Mouse (Mus musculus) hindbrain, embryonic 12.5 days (tissue): ENCODE data around the gene Spink2. TPM values are rescaled to one million over a fixed set of nuclear protein-coding genes. Genes with fewer than 3 reads are reported as not detected.
"Not testable (repeated sequence)": the region's sequence is repeated elsewhere in the genome, so short reads cannot be mapped to it uniquely, and the experiment has no call there.

Source experiments
- ATAC-seq: fragments of 200-750 bp; cut with Nextera tagmentation; 2 replicates; pipeline ENCODE4 v1.8.0; 2017; ENCODE audit warnings: moderate TSS enrichment; ENCODE audit not compliant: low FRiP score
- H3K27ac ChIP-seq: fragments of 300-500 bp; sonication (generic); 2 replicates; pipeline ENCODE4 v1.5.1; 2016; ENCODE audit warnings: mild to moderate bottlenecking
- H3K27me3 ChIP-seq: fragments of 300-500 bp; sonication (generic); 2 replicates; pipeline ENCODE4 v1.6.1; 2016; ENCODE audit warnings: mild to moderate bottlenecking
- H3K36me3 ChIP-seq: fragments of 300-500 bp; sonication (generic); 2 replicates; pipeline ENCODE4 v1.6.1; 2016; ENCODE audit warnings: mild to moderate bottlenecking
- H3K4me1 ChIP-seq: fragments of 300-500 bp; sonication (generic); 2 replicates; pipeline ENCODE4 v1.6.1; 2016
- H3K4me2 ChIP-seq: fragments of 300-500 bp; sonication (generic); replicated peaks from 2 replicates; pipeline ENCODE4 v1.6.1; 2016; ENCODE audit warnings: mild to moderate bottlenecking
- H3K4me3 ChIP-seq: fragments of 300-500 bp; sonication (generic); 2 replicates; pipeline ENCODE4 v1.5.1; 2016; ENCODE audit warnings: mild to moderate bottlenecking
- H3K9ac ChIP-seq: fragments of 300-500 bp; sonication (generic); 2 replicates; pipeline ENCODE4 v1.6.1; 2016; ENCODE audit warnings: mild to moderate bottlenecking, moderate library complexity
- H3K9me3 ChIP-seq: fragments of 300-500 bp; sonication (generic); replicated peaks from 2 replicates; pipeline ENCODE4 v1.6.1; 2016; ENCODE audit warnings: mild to moderate bottlenecking
- WGBS: fragments of 180-500 bp; shearing (Covaris S2); methylation state at CpG from one replicate; pipeline ENCODE4 v1.1.7; 2016; 5-methylcytosine and 5-hydroxymethylcytosine counted together
- polyA plus RNA-seq: library from polyadenylated mRNA; unstranded; fragments of >200 nt; fragmentation: Nextera tagmentation; extraction: Ambion mirVana; gene quantifications from 2 replicates; pipeline ENCODE4 v1.2.1, GENCODE M21; 2016

Spink2 gene
- polyA plus RNA-seq, 1 experiment from 2014 or later: 1.5 TPM

DNA sequence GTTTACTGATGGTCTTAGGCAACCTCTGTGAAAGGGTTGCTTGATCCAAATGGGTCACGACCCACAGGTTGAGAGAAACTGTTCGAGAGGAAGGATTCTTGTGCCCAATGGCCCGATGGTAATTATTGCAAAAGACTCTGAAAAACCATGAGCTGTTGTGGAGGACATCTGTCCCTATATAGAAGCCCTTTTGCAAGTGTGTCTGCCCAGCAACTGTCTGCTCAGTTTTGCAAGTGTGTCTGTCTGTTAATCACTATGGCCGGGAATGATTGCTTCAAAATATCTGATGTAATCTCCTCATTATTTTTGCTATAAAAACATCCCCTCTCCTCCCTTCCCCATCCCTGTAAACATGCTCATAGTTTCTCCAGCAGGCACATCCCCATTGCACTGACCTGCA lies 20.2 kb downstream of the Spink2 start:
- WGBS: 88% methylated on average over 4 of the region's 4 CpGs
- no peaks in the 10 kb centered on the region for H3K4me1 ChIP-seq
- H3K27ac ChIP-seq: no peak overlapping the region
- no peak overlapping the region for H3K4me2 ChIP-seq
- no peaks in the 10 kb centered on the region for H3K27me3 ChIP-seq
- H3K4me3 ChIP-seq: no peak overlapping the region
- H3K9ac ChIP-seq: no peak overlapping the region
- H3K9me3 ChIP-seq: peaks cover 9% of the 10 kb centered on the region
- H3K36me3 ChIP-seq: no peaks in the 10 kb centered on the region
- no peak for ATAC-seq

DNA sequence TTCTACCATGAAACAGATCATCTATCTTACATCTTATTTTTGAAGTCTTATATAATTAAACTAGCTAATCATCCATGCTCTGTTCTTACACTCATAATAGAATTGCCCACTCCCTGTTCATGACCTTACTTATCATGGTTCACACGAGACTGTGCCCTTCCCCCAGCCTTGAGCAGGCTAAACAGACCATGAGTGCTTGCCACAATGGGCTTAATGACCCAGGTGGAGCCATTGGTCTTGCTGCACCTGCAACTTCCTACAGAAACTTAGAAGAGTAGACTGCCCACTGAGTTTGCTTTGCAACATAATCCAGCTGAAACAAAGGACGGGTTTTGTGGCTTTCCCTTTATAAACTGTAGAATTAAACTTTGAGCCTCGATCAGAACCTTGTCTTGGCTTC lies 22.5 kb downstream of the Spink2 start:
- Histone ChIP-seq H3K27ac (no peak overlapping the region), H3K9me3 (peaks cover 9% of the 10 kb centered on the region), H3K36me3 (no peaks in the 10 kb centered on the region), H3K27me3 (no peaks in the 10 kb centered on the region), H3K9ac (no peak overlapping the region), H3K4me3 (no peak overlapping the region), H3K4me2 (no peak overlapping the region), H3K4me1 (no peaks in the 10 kb centered on the region)
- ATAC-seq: no peak
- 48% methylated on average over 3 of the region's 3 CpGs for WGBS

DNA sequence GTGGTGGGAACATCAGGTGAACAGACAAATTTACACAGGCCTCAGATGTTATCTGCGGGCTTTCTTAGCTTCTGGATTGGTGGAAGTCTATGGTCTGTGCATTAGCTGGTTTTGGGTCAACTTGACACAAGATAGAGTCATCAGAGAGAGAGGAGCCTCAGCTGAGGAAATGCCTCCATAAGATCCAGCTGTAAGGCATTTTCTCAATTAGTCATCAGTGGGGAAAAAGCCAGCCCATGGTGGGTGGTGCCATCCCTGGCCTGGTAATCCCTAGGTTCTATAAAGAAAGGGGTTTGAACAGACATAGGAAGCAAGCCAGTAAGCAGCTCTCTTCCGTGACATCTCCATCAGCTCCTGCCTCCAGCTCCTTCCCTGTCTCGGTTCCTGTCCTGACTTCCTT lies 25.9 kb downstream of the Spink2 start:
- H3K4me2 ChIP-seq: no peak overlapping the region
- H3K27me3 ChIP-seq: no peaks in the 10 kb centered on the region
- H3K36me3 ChIP-seq: no peaks in the 10 kb centered on the region
- ATAC-seq: no peak
- H3K27ac ChIP-seq: no peak overlapping the region
- no peaks in the 10 kb centered on the region for H3K4me1 ChIP-seq
- WGBS: 91% methylated on average over 3 of the region's 3 CpGs
- no peak overlapping the region for H3K4me3 ChIP-seq
- H3K9me3 ChIP-seq: peaks cover 9% of the 10 kb centered on the region
- H3K9ac ChIP-seq: no peak overlapping the region

DNA sequence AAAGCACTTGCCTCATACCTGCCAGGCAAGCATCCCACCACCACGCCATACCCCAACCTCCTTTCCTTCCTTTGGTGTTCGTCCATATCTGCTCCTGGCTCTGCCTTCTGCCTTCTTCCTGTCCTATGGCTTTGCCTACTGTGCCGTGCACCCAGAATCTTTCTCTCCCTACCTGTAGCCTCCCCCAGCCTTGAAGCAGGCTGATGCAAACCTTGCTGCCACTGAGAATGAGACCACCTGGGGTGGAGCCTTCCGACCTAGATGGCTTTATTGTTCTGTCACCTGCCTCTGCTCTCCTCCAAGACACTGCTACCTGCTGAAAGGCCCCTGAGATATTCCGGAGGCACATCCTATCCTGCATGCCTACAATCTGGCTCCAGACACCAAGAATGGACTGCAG lies 27.4 kb downstream of the Spink2 start:
- not testable (repeated sequence) for ATAC-seq, H3K36me3 ChIP-seq, H3K27me3 ChIP-seq, H3K27ac ChIP-seq, H3K4me1 ChIP-seq, H3K9ac ChIP-seq, H3K9me3 ChIP-seq, H3K4me2 ChIP-seq, H3K4me3 ChIP-seq
- 70% methylated on average over 5 of the region's 5 CpGs for WGBS

DNA sequence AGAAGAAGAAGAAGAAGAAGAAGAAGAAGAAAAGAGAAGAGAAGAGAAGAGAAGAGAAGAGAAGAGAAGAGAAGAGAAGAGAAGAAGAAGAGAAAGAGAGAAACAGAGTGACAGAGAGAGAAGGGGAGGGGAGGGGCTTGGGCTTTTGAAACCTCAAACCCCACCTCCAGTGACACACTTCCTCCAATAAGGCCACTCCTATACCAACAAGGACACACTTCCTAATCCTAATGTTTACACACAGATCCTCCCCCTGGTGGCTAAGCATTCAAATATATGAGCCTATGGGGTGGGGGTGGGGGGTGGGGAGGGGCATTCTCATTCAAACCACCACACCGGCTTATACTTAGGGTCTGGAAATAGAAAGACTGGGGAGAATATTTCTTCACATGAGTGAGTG lies 27.9 kb downstream of the Spink2 start:
- no peaks in the 10 kb centered on the region for H3K27me3 ChIP-seq
- no peak overlapping the region for H3K27ac ChIP-seq
- no peak overlapping the region for H3K4me2 ChIP-seq
- no peaks in the 10 kb centered on the region for H3K4me1 ChIP-seq
- peaks cover 6% of the 10 kb centered on the region; the same call in 1 of the 2 replicates for H3K9me3 ChIP-seq
- no peak for ATAC-seq
- H3K4me3 ChIP-seq: no peak overlapping the region
- H3K36me3 ChIP-seq: no peaks in the 10 kb centered on the region
- no peak overlapping the region for H3K9ac ChIP-seq
- 36% methylated on average over 1 of the region's 1 CpGs for WGBS

DNA sequence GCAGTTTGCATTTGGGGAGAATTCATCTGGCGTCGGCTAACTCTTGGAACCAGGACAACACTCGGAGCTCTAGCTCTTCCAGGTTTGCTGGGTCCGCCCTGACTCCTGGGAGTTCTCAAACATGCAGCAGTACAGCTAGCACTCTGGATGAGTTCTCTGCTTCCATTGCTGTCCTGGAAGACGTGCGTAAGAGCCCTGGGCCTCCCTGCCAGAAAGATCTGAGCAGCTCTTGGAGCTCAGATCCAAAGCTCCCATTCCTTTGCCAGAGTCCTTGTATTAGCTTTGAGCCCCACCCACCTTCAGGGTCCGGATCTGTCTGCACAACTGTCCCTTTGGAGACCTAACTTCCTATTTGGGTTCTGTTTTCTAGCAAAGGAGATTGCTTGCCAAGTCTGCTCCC lies 29.8 kb downstream of the Spink2 start:
- no peak for ATAC-seq
- Histone ChIP-seq H3K4me1 (no peaks in the 10 kb centered on the region), H3K9me3 (no peaks in the 10 kb centered on the region), H3K9ac (no peak overlapping the region), H3K36me3 (no peaks in the 10 kb centered on the region), H3K4me3 (no peak overlapping the region), H3K27ac (no peak overlapping the region), H3K4me2 (no peak overlapping the region), H3K27me3 (no peaks in the 10 kb centered on the region)
- WGBS: 83% methylated on average over 7 of the region's 7 CpGs

DNA sequence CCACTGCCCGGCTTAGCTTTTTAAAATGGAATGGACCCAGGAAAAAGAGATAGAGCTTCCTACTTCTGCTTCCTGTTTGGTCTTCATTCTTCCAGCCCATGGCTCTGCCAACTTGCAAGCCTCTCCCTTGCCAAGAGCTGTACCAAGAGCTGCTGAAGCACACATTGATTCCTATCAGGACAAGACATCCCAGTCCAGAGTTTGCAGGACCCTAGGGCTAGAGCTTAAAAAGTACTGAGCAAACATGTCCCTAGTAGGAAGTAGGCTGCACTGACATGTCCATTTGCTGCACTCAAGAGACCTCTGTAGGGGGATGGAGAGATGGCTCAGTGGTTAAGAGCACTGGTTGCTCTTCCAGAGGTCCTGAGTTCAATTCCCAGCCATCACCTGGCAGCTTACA lies 32.3 kb downstream of the Spink2 start:
- Histone ChIP-seq H3K4me2 (no peak overlapping the region), H3K4me1 (no peaks in the 10 kb centered on the region), H3K27me3 (no peaks in the 10 kb centered on the region), H3K9me3 (no peaks in the 10 kb centered on the region), H3K4me3 (no peak overlapping the region), H3K9ac (no peak overlapping the region), H3K27ac (no peak overlapping the region), H3K36me3 (no peaks in the 10 kb centered on the region)
- WGBS: 90% methylated on average over 1 of the region's 1 CpGs
- no peak for ATAC-seq

DNA sequence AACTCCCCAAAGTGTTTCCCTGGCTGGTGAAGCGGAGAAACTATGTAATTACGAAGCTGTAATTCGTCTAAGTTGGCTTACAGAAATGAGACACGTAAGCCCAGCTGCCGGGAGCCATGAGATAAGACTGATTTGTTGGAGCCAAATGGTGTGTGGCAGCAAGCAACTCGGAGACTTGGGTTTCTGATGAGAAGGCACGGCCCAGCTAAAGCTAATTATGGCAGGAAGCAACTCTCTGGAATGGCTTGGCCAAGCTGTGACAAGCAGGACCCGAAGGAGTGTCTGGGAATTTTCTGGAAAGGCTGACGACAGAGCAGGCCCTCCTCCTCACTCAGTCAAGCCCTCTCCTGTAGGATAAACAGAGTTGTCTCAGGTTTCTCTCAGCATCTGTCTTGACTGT lies 33.3 kb downstream of the Spink2 start:
- Histone ChIP-seq H3K4me3 (no peak overlapping the region), H3K27me3 (no peaks in the 10 kb centered on the region), H3K9me3 (no peaks in the 10 kb centered on the region), H3K27ac (no peak overlapping the region), H3K4me1 (no peaks in the 10 kb centered on the region), H3K36me3 (no peaks in the 10 kb centered on the region), H3K9ac (no peak overlapping the region), H3K4me2 (no peak overlapping the region)
- ATAC-seq: no peak
- 70% methylated on average over 9 of the region's 9 CpGs for WGBS

DNA sequence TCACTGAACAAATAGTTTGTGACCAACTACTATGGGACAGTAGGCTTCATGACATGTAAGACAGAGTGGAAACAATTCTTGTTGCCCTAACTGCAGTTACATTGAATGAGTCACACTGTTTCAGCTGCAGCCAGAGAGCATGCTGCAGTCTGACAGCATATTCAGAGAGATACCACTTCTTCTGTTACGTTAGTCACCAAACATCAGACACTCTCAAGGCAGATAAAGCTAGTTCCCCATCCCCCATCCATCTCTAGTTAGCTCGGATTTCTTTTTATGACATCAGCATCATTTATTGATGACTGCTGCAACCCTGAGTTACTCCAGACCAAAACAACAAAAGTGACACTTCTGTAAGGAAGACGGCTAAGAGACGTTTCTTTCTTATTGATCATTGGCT lies 36.5 kb downstream of the Spink2 start:
- Histone ChIP-seq H3K4me1 (no peaks in the 10 kb centered on the region), H3K4me2 (no peak overlapping the region), H3K9me3 (no peaks in the 10 kb centered on the region), H3K27me3 (no peaks in the 10 kb centered on the region), H3K4me3 (no peak overlapping the region), H3K9ac (no peak overlapping the region), H3K27ac (no peak overlapping the region), H3K36me3 (no peaks in the 10 kb centered on the region)
- ATAC-seq: no peak
- WGBS: 74% methylated on average over 4 of the region's 4 CpGs

DNA sequence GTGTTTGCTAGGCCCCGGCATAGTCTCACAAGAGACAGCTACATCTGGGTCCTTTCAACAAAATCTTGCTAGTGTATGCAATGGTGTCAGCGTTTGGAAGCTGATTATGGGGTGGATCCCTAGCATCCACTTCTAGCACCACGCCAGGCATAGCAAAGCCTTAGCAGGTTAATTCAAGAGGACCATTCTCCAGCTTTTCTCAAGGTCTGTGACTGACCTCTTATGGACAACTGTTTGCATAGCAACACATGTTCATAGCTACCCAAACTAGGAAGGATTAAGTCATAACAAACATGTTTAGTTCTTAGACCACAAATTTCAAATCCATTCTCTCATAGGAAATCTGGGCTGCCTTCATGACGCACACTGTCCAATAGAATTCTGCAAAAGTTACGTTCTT lies 40.7 kb downstream of the Spink2 start:
- Histone ChIP-seq H3K9ac (no peak overlapping the region), H3K4me3 (no peak overlapping the region), H3K4me2 (no peak overlapping the region), H3K27ac (no peak overlapping the region), H3K36me3 (no peaks in the 10 kb centered on the region), H3K27me3 (no peaks in the 10 kb centered on the region), H3K4me1 (no peaks in the 10 kb centered on the region), H3K9me3 (no peaks in the 10 kb centered on the region)
- no peak for ATAC-seq
- 60% methylated on average over 5 of the region's 5 CpGs for WGBS

DNA sequence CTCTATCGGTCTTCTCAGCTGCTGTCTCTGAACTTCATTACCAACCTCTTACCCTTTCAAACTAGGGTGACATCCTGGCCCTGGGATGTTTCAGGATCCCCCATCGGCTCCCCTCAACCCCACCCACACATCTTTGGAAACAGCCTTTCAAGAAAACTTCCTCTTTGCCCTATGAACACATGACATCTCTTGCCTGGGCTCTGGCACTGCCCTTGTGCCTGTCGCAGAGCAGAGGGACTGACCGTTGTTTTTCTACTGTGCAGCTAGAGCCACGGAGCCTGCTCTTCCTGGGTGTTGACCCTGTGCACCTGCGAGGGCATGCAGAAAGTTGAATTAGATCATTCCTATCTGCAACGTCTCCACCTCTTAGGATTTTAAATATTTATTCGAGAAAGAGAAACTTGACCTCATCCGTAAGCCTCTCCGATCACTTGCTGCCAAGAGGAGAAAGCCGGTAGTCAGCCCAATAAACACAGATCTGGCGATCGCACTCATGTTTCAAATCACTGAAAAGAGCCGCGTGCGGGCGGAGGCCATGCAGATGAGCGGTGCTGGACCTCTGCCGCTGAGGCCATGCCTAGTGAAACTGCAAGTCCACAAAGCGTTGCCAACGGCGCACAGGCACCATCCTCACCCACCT lies 43.8 kb downstream of the Spink2 start:
- WGBS: 87% methylated on average over 22 of the region's 22 CpGs
- ATAC-seq: no peak
- Histone ChIP-seq H3K9ac (no peak overlapping the region), H3K4me3 (no peak overlapping the region), H3K27me3 (no peaks in the 10 kb centered on the region), H3K4me1 (no peaks in the 10 kb centered on the region), H3K4me2 (no peak overlapping the region), H3K9me3 (no peaks in the 10 kb centered on the region), H3K36me3 (no peaks in the 10 kb centered on the region), H3K27ac (no peak overlapping the region)

DNA sequence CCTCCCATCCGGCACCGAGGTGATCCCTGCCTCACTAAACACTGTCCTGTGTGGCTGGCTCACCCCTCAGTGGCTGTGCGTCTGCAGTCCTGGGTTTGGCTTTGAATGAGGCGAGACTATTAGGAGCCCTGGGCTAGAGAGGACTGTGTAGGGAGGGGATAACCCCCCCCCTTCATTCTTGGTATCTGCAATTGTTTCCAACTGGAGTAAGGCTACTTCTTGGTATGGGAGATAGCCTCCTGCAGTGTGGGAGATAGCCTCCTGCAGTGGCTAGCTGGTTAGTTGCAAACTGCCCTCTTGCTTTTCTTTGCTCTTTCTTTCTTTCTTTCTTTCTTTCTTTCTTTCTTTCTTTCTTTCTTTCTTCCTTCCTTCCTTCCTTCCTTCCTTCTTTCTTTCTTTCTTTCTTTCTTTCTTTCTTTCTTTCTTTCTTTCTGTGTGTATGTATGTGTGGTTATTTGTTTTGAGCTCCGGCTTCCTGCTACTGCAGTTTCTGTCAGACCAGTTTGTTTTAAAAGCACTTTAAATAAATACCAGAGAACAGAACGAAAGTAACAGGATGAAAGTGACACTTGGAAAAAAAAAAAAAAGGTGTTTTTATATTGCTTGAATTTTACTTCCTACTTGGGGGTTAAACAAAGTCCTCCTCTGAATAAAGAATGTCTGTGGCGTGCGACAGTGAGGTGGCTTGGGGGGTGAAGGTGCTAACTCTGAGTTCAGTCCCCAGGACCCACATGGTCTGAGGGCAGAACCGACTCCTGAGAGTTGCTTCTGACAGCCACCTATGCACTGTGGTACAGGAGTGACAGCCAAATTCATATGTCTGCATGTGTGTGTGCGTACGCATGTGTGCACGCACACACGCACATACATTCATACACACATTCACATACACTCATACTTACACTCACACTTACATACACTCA lies 45.3 kb downstream of the Spink2 start:
- no peak overlapping the region for H3K4me3 ChIP-seq
- 69% methylated on average over 13 of the region's 13 CpGs for WGBS
- ATAC-seq: no peak
- H3K4me2 ChIP-seq: no peak overlapping the region
- no peak overlapping the region for H3K27ac ChIP-seq
- no peaks in the 10 kb centered on the region for H3K9me3 ChIP-seq
- no peaks in the 10 kb centered on the region for H3K36me3 ChIP-seq
- H3K4me1 ChIP-seq: no peaks in the 10 kb centered on the region
- H3K27me3 ChIP-seq: no peaks in the 10 kb centered on the region
- H3K9ac ChIP-seq: no peak overlapping the region; the same call in 1 of the 2 replicates

DNA sequence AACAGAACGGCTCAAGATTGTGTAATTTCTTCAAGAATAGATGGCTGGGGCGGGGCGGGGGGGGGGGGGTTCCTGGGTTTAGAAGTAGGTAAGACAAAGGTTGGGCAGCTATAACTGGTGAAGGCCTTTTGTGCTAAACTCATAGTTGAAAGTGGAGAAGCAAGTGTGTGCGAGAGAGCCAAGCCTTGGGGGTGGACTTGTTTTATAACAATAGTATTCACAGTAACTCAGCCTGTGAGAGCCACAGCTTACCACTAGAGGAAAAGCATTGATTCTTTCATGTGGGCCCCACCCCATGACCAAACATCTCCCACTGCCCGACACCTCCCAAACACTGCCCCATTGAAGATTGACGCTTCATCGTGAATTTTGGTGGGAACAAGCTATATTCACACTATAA lies 47.7 kb downstream of the Spink2 start:
- WGBS: 86% methylated on average over 7 of the region's 7 CpGs
- Histone ChIP-seq H3K9ac (no peak overlapping the region), H3K4me2 (no peak overlapping the region), H3K9me3 (no peaks in the 10 kb centered on the region), H3K36me3 (no peaks in the 10 kb centered on the region), H3K27me3 (no peaks in the 10 kb centered on the region), H3K27ac (no peak overlapping the region), H3K4me3 (no peak overlapping the region), H3K4me1 (no peaks in the 10 kb centered on the region)
- ATAC-seq: no peak
